ENCODE assay signal across 8 mouse cellular contexts in genomic region chr6:121109998-121110603, GRCm38 (mm10). TPM values are rescaled to one million over a fixed set of nuclear protein-coding genes. Genes with fewer than 3 reads are reported as not detected.
A peak's percentile ranks its signal among the peaks of the same experiment; 100 is the strongest.
DNase-seq lines count a peak whose midpoint lies in the region; ATAC-seq and TF ChIP-seq lines count a peak whose summit lies in the region.

No protein-coding gene starts in this region.

- H3K4me3 ChIP-seq in gastrocnemius, adult 2 months = peak overlapping the region; percentile 89
- peak overlapping the region; percentile 96 for H3K4me3 ChIP-seq in megakaryocyte, embryonic 14.5 days (replicated peaks)

- H3K36me3 ChIP-seq in megakaryocyte, embryonic 14.5 days (replicated peaks; ENCODE audit: low read length) = peaks cover 13% of the 10 kb centered on the region

- no peak for TF ChIP-seq CTCF in gastrocnemius, adult 2 months (IDR thresholded peaks at IDR 0.05)

- H3K4me1 ChIP-seq in megakaryocyte, embryonic 14.5 days = peaks cover 79% of the 10 kb centered on the region

- DNase-seq in ZHBTc4 (ENCODE audit: low read depth, low spot score) = peak; percentile 97
- DNase-seq in gastrocnemius, adult 2 months = peak; percentile 93
- peak; percentile 97 for DNase-seq in hindlimb bud, embryonic 11.5 days (ENCODE audit: extremely low spot score, low read depth, low spot score)
- DNase-seq in left cerebral cortex, adult 8-10 months (ENCODE audit: low spot score in 2 of 2) = peak; percentile 81 to 92
- peak; percentile 94 to 97 for DNase-seq in right cerebral cortex, postnatal 10 days (ENCODE audit: low spot score in 2 of 2)
- DNase-seq in urinary bladder, postnatal 25 days (ENCODE audit: low spot score) = peak; percentile 84

- H3K27ac ChIP-seq in gastrocnemius, adult 2 months = peak overlapping the region; percentile 100

- no peaks in the 10 kb centered on the region for H3K27me3 ChIP-seq in megakaryocyte, embryonic 14.5 days (replicated peaks)

- intact Hi-C loops in gastrocnemius, adult 2 months (cut with DNase I) = loop anchor here (5.0 kb wide), 2 partner anchors 53 to 123 kb away; no protein-coding TSS in a partner anchor

- peak; percentile 91 for ATAC-seq in common myeloid progenitor, adult 5-6 weeks (replicated peaks; ENCODE audit: low read depth, poor library complexity, severe bottlenecking)

- H3K9me3 ChIP-seq in megakaryocyte, embryonic 14.5 days = no peaks in the 10 kb centered on the region

RNA-seq across cellular contexts. Expression of gene Mical3, which starts 20.7 kb away (rescaled TPM):
- 22.0 and 24.3 TPM in 2 replicates for total RNA-seq in common myeloid progenitor, adult 5-6 weeks (2017)
- 10 to 100 TPM; 53.3 to 71.9 TPM for total RNA-seq in gastrocnemius, adult 2 months (2021)
- total RNA-seq in left cerebral cortex, adult 8-10 months (2022) = 100 to 1,000 TPM; 105 to 113 (median 110) TPM
- polyA plus RNA-seq in megakaryocyte, embryonic 14.5 days (2012; ENCODE audit: insufficient read depth, low replicate concordance) = 17.8 and 21.9 TPM in 2 replicates

Comparison
In these comparisons a context has a peak if more than half of its experiments do, and no peak if none do; other contexts are left out.
1. Peak in every context shown above with its lines: DNase-seq, ATAC-seq, H3K4me3 ChIP-seq and H3K27ac ChIP-seq.